Mouse (Mus musculus) myocyte (in vitro differentiated cells): Measurements from ENCODE around the gene Krt6b.

Experiments
- E2F4 ChIP-seq: IDR thresholded peaks from one replicate; pipeline ENCODE4 v1.6.1; 2011; ENCODE audit warnings: mild to moderate bottlenecking, control low read depth, moderate library complexity; ENCODE audit not compliant: insufficient read depth
- MYOD1 ChIP-seq, 3 experiments: IDR thresholded peaks; one replicate each; pipeline ENCODE4 v1.6.1; 2011; ENCODE audit warnings: control low read depth in 2 of 3, low read depth in 2 of 3, mild to moderate bottlenecking in 2 of 3, moderate library complexity in 1 of 3; ENCODE audit not compliant: insufficient read length in 2 of 3, control insufficient read depth in 1 of 3
- POLR2A ChIP-seq: IDR thresholded peaks from one replicate; pipeline ENCODE4 v1.6.1; 2011; ENCODE audit warnings: low read depth, mild to moderate bottlenecking, control low read depth, moderate library complexity; ENCODE audit not compliant: insufficient read length
- USF1 ChIP-seq: IDR thresholded peaks from one replicate; pipeline ENCODE4 v1.6.1; 2011; ENCODE audit warnings: low read depth, mild to moderate bottlenecking, control low read depth, moderate library complexity

GRCm38 (mm10) chr15:101697326-101698188, 17.5 kb upstream of the Krt6b start:
- TF ChIP-seq POLR2A: no peak
- no peak for TF ChIP-seq E2F4
- TF ChIP-seq MYOD1 (IDR thresholded peaks at IDR 0.05; ENCODE audit: control insufficient read depth in 1 of 3, insufficient read length in 2 of 3, low read depth in 2 of 3): no peak
- TF ChIP-seq USF1: no peak
